Mouse (Mus musculus): ENCODE results near the gene Troap. TPM values are rescaled to one million over a fixed set of nuclear protein-coding genes. Genes with fewer than 3 reads are reported as not detected.

Troap gene
- polyA plus RNA-seq, 1 experiment from 2014 or later: 38.3 TPM

DNA sequence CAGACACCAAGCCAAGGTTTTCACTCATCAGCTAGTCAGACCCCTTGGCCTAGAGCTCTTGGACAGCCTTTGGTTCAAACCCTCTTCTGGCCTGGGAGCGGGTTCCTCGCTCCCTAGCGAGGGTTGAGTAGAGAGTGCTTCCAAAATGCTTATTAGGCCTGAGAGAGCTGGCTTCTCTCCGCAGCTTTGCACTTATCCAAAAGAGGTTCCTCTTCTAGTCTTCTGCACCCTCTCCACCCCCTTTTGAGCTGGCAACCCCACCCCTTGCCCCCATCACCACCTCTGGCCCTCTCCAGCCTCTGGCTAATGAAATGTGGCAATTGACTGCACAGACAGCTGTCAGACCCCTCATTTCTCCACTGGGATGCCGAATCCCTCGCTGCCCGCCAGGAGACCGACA lies 18.5 kb downstream of the Troap start, which contains the start of gene Dnajc22:
Gene Dnajc22 (plus strand): TSS at position 301 of the 400 bp plus-strand sequence.
- H3K27me3 ChIP-seq: peaks cover 94% of the 10 kb centered on the region
- peak within 1 kb of the TSS; percentile 45 for H3K4me3 ChIP-seq
- no peaks in the 10 kb centered on the region for H3K9me3 ChIP-seq
- ATAC-seq (ENCODE audit: low FRiP score, low read depth): no peak
- peak within 1 kb of the TSS; percentile 47 for H3K9ac ChIP-seq (replicated peaks)
- H3K27ac ChIP-seq (replicated peaks): peak within 1 kb of the TSS; percentile 77
- WGBS: 12% methylated on average over 8 of the region's 8 CpGs
- peaks cover 72% of the 10 kb centered on the region for H3K4me1 ChIP-seq
- H3K36me3 ChIP-seq: no peaks in the 10 kb centered on the region
- peak within 1 kb of the TSS; percentile 81 for H3K4me2 ChIP-seq (replicated peaks)

DNA sequence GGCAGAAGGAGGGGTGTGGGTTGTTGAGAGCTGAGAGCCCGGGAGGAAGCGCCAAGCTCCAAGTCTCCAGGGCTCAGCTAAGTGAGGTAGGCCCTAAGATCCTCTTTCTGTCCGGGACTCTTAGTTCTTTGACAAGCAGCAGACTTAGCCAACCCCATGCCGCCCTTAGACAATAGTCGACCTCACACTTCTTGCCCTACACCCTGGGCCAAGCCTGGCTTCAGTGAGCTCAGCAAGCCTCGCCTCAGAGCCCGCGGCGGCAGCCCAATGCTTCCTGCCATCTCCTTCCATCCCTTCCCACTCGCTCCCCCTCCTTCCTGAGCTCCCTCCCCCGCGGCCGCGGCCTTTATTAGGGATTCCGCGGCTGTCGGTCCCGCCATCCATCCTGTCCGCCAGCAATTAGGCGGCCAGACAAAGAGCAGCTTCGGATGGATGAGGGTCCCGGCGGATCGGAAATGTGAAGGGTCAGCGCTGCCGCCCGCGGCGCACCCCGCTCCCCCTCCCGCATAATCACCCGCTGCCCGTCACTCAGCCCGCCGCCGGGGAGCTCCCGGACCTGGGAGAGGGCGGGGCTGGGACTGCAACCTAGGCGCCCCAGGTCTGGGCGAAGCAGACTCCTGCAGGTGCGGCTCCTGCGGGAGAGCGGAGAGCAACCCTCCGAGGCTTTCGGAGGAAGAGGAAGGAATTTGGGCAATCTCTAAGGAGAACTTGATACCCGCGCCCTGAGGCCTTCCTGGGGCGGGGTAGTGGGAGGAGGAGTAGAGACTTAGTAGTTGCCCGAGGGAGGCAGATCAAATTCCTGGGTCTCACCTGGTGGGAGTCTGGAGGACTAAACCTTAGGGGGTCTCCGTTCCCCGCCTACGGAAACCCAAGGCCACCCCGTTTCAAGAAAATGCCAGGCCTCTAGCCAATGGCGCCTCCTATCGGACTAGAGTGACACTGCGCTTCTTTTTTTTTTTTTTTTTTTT lies 19.2 kb downstream of the Troap start:
- H3K4me2 ChIP-seq (replicated peaks): peak overlapping the region; percentile 81
- H3K9ac ChIP-seq (replicated peaks): peak overlapping the region; percentile 47
- H3K4me3 ChIP-seq: peak overlapping the region; percentile 45
- H3K4me1 ChIP-seq: peaks cover 72% of the 10 kb centered on the region
- no peaks in the 10 kb centered on the region for H3K36me3 ChIP-seq
- H3K27me3 ChIP-seq: peaks cover 94% of the 10 kb centered on the region
- WGBS: under 1% methylated on average over 56 of the region's 56 CpGs
- peak; percentile 61 for ATAC-seq (ENCODE audit: low FRiP score, low read depth)
- peak overlapping the region; percentile 77 for H3K27ac ChIP-seq (replicated peaks)
- no peaks in the 10 kb centered on the region for H3K9me3 ChIP-seq

DNA sequence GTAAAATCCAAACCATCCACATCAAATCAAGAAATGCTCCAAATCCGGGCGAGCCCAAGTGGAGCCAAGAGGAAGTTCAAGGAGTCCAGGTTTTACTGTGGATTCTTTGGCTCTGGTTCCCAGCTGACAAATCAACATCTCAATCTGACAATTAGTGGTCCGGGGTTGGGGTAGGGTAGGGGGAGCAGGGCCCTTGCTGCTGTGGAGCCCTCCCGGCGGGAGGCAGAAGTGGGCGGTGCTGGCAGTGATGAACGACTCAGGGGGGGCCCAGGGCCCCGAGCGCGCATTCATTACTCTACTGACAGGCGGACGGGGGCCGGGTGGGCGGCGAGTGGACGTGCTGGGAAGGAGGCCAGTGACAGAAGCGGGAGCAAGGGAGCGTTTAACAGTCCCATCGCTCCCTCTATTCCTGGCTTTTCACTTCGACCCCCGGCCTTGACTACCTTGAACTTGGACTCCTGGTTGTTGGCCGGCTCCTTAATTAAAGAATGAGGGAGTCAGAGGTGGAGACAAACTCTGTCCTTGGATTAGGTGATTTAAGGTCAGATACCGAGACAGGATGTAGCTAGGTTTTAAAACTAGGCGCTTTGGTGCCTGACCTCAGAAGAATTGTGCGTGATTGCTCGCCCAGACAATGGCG lies 20.4 kb downstream of the Troap start:
- Histone ChIP-seq H3K27ac (replicated peaks) (peak overlapping the region; percentile 36; the same call in 1 of the 2 replicates), H3K27me3 (peaks cover 94% of the 10 kb centered on the region), H3K9ac (replicated peaks) (no peak overlapping the region; the same call in 1 of the 2 replicates), H3K9me3 (no peaks in the 10 kb centered on the region), H3K4me3 (no peak overlapping the region), H3K4me1 (peaks cover 69% of the 10 kb centered on the region), H3K4me2 (replicated peaks) (peak overlapping the region; percentile 37), H3K36me3 (no peaks in the 10 kb centered on the region)
- no peak for ATAC-seq (ENCODE audit: low FRiP score, low read depth)
- WGBS: under 1% methylated on average over 27 of the region's 27 CpGs

DNA sequence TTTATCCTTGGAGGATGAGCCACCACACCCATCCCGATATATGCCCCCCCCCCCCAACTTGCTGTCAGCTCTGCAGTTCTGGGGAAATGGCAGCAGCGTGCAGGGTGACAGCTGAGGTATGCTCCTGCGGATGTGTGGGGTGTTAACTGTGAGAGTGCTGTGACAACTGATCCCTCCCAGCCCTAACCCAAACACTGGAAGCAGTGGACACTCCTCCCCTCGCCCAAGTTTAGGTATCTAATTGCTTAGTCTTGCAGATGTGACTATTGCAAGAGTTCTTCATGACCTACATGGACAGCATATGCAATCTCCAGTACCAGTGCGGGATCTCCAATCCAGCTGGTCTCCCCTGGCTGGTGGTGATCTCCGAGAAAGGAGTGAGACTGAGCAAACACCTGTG lies 21.0 kb downstream of the Troap start:
- Histone ChIP-seq H3K4me3 (no peak overlapping the region), H3K4me2 (replicated peaks) (peak overlapping the region; percentile 37; the same call in 1 of the 2 replicates), H3K9ac (replicated peaks) (no peak overlapping the region), H3K27ac (replicated peaks) (0 out of 2 replicates have a peak overlapping the region, but pooled peaks have one; percentile 36), H3K9me3 (no peaks in the 10 kb centered on the region), H3K27me3 (peaks cover 94% of the 10 kb centered on the region), H3K36me3 (no peaks in the 10 kb centered on the region), H3K4me1 (peaks cover 64% of the 10 kb centered on the region)
- 2% methylated on average over 6 of the region's 6 CpGs for WGBS
- no peak for ATAC-seq (ENCODE audit: low FRiP score, low read depth)

DNA sequence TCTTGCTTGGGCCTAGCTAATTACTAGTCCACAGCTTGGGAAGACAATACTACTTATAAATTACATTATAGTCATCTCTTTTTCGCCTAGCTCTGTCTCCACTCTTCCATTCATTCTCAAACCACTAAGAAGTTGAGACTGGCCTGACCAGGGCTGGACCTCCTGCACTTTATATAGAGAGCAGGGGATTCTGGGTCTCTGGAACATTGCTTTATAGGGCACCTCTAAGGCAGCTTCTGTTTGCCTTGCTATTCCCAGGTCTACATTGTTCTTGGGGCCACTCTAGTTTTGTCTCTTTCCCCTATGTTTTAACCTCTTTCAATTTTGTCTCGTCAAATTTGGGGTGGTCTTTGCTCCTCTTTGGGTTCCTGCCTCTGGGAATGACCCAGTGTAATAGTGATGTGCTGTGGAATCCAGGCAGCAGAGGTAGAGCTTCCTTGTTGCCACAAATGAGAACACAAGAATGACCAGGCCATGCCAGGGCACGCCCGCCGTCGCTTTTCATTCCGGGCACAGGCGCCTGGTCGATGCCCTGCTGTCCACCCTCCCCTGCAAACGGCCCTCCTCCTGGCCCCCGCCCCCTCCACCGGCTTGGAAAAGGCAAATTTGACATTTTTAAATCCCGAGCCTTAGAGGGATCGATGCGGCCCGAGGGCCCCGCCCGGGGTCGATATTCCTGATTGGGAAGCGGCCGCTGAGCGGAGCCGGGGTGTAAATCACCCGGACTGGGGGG lies 21.9 kb downstream of the Troap start:
- no peaks in the 10 kb centered on the region for H3K36me3 ChIP-seq
- H3K4me1 ChIP-seq: peaks cover 59% of the 10 kb centered on the region
- peak overlapping the region; percentile 66 for H3K27ac ChIP-seq (replicated peaks)
- peak overlapping the region; percentile 41 for H3K4me3 ChIP-seq
- peak overlapping the region; percentile 45 for H3K9ac ChIP-seq (replicated peaks)
- ATAC-seq (ENCODE audit: low FRiP score, low read depth): no peak
- peaks cover 92% of the 10 kb centered on the region for H3K27me3 ChIP-seq
- peak overlapping the region; percentile 66 for H3K4me2 ChIP-seq (replicated peaks)
- no peaks in the 10 kb centered on the region for H3K9me3 ChIP-seq
- 2% methylated on average over 24 of the region's 24 CpGs for WGBS

DNA sequence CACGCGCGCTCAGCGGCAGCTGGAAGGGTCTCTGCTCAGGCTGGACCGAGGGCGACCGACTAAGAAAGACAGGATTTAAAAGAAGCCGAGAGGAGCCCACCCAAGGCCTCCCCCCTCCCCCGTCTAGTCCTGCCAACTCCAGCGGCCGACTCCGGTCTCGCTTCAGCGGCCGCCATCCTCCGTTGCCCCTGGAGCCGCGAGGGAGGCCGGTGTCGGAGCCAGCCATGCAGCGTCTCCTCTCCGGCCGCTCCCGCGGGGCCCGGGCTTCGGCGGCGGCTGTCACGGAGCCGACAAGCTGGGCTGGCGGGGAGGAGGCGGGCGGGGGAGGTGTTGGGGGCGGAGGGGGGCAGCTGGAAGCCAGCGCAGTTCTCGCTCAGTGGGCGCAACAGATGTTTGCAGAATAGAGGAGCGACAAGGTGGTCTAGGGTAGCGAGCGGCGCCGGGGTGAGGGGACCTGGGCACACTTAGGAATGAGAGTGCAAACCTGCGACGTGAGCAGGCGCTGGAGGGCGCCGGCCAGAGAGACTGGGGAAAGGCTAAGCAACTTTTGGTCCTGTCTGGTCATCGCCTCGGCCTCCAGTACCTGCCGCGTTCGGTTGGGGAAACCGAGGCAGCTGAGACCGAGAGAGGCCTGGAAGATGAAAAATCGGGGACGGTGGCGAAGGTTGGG lies 22.6 kb downstream of the Troap start:
- peaks cover 59% of the 10 kb centered on the region for H3K4me1 ChIP-seq
- H3K4me2 ChIP-seq (replicated peaks): peak overlapping the region; percentile 66
- H3K27ac ChIP-seq (replicated peaks): peak overlapping the region; percentile 66
- H3K9ac ChIP-seq (replicated peaks): peak overlapping the region; percentile 45
- peak overlapping the region; percentile 41 for H3K4me3 ChIP-seq
- under 1% methylated on average over 54 of the region's 58 CpGs for WGBS
- peak; percentile 20; the same call in 1 of the 2 replicates for ATAC-seq (ENCODE audit: low FRiP score, low read depth)
- peaks cover 89% of the 10 kb centered on the region for H3K27me3 ChIP-seq
- H3K9me3 ChIP-seq: no peaks in the 10 kb centered on the region
- H3K36me3 ChIP-seq: no peaks in the 10 kb centered on the region

DNA sequence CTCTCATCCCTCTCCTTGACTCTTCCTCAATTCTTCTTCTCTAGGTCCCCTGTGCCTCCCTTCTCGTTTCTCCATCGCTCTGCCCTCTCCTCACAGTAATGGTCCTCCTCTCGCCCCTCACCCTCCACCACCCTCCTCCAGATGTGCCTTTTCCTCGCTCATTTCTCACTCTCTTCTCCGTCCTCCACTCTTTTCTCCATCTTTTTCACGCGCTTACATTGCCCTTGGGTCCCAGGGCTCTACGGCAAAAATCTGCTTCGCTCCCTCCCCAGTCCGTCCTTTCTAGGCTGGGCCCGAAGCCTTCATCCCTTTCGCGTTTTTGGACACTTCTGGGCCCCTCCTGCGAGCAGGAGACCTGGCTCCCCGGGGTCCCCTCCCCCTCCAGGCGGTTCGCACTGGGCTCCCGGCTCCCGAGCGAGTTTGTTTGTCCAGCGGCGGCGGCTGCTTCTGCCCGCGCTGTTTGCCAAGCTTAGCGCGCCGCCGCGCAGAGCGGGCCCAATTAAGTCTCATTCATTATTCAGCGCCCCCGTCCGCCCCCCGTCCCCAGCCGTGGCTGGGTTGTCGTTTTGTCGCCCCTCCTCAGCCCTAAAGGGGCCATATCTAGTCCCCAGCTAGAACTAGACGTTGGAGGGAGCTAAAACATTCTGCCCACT lies 23.6 kb downstream of the Troap start:
- ATAC-seq (ENCODE audit: low FRiP score, low read depth): no peak
- H3K4me1 ChIP-seq: peaks cover 56% of the 10 kb centered on the region
- no peaks in the 10 kb centered on the region for H3K36me3 ChIP-seq
- peak overlapping the region; percentile 41 for H3K4me3 ChIP-seq
- WGBS: under 1% methylated on average over 39 of the region's 39 CpGs
- H3K27ac ChIP-seq (replicated peaks): peak overlapping the region; percentile 66
- H3K9ac ChIP-seq (replicated peaks): peak overlapping the region; percentile 45; the same call in 1 of the 2 replicates
- H3K4me2 ChIP-seq (replicated peaks): peak overlapping the region; percentile 66
- peaks cover 79% of the 10 kb centered on the region for H3K27me3 ChIP-seq
- H3K9me3 ChIP-seq: no peaks in the 10 kb centered on the region

DNA sequence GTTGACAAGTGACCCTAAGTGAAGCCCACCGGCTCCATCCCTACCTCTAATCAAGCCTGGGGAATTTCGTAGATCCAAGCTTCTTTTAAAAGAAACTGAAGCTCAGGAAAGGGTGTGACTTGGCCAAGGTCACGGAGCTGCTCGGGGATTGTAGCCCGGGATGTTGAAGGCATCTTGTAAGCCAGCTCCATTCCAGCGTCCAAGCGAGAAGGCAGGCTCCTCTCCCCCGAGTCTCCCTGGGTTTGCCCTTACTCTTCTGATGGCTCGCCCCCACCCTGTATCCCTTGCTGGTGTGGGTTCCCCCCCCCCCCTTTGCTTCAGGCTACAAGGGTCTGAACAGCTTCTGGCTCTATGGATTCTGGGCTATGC lies 24.1 kb downstream of the Troap start:
- ATAC-seq (ENCODE audit: low FRiP score, low read depth): no peak
- Histone ChIP-seq H3K4me3 (peak overlapping the region; percentile 41), H3K9me3 (no peaks in the 10 kb centered on the region), H3K4me1 (peaks cover 51% of the 10 kb centered on the region), H3K36me3 (no peaks in the 10 kb centered on the region), H3K27me3 (peaks cover 75% of the 10 kb centered on the region), H3K9ac (replicated peaks) (0 out of 2 replicates have a peak overlapping the region, but pooled peaks have one; percentile 45), H3K27ac (replicated peaks) (peak overlapping the region; percentile 66), H3K4me2 (replicated peaks) (peak overlapping the region; percentile 66)
- under 1% methylated on average over 9 of the region's 9 CpGs for WGBS

DNA sequence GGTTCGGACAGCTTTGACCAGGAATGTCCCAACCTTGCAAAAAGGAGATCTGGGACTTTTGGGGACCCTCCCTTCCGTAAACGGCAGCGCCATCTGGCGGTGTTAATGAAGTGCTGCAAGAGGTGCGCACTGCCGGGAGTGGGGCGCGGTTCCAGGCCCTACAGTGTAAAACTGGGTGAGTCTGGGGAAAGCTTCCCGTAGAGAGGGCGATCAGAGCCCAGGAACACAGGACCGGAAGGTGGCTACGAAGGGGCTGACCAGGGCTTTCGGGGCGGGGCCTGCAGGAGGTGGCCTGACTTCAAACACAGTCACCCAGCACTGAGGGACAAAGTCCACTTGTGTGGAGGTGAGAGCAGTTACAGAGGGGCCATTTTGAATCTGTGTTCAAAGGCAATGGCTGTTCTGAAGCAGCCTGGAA lies 24.8 kb downstream of the Troap start:
- H3K27me3 ChIP-seq: peaks cover 71% of the 10 kb centered on the region
- H3K4me3 ChIP-seq: no peak overlapping the region
- no peak overlapping the region for H3K9ac ChIP-seq (replicated peaks)
- no peaks in the 10 kb centered on the region for H3K36me3 ChIP-seq
- WGBS: under 1% methylated on average over 15 of the region's 15 CpGs
- peaks cover 46% of the 10 kb centered on the region for H3K4me1 ChIP-seq
- no peak overlapping the region for H3K27ac ChIP-seq (replicated peaks)
- H3K9me3 ChIP-seq: no peaks in the 10 kb centered on the region
- peak; percentile 38 for ATAC-seq (ENCODE audit: low FRiP score, low read depth)
- H3K4me2 ChIP-seq (replicated peaks): peak overlapping the region; percentile 66

DNA sequence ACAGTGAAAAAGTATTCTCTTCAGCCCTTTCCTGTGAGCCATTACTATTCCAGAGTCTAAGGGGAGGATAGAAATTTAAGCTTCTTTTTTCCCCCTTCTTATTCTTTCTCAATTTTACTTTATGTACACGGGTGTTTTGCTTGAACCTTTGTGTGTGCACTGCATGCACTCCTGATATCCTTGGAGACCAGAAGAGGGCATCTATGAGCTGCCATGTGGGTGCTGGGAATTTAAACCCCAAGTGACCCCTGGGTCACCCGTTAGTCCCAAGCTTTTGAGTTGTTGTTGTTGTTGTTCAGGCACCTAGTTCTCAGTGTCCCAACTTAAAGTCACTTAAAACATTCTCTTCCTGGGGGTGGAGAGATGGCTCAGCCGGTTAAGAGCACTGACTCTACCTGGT lies 25.6 kb downstream of the Troap start:
- H3K4me1 ChIP-seq: peaks cover 39% of the 10 kb centered on the region
- no peak for ATAC-seq (ENCODE audit: low FRiP score, low read depth)
- peaks cover 64% of the 10 kb centered on the region for H3K27me3 ChIP-seq
- 48% methylated on average over 3 of the region's 3 CpGs for WGBS
- H3K9ac ChIP-seq (replicated peaks): no peak overlapping the region
- H3K27ac ChIP-seq (replicated peaks): no peak overlapping the region
- H3K4me3 ChIP-seq: no peak overlapping the region
- H3K9me3 ChIP-seq: no peaks in the 10 kb centered on the region
- no peaks in the 10 kb centered on the region for H3K36me3 ChIP-seq
- no peak overlapping the region for H3K4me2 ChIP-seq (replicated peaks)

DNA sequence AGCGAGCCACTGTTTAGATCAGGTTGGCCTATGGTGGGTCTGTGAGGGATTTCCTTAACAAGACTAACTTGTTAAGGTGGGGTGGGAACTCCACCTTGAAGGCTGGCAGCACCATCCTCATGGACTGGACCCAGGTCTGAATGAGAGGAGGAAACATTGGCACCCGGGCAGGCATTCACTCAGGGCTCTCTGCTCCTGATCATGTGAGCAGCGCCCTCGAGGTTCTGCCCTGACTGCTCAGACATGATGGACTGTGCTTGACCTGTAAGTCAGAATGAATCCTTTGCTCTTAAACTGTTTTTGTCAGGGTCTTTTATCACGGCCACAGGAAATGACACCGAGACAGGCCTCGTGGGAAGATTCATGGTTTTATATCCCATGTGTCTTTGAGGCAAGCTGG lies 30.9 kb downstream of the Troap start:
- no peak overlapping the region for H3K27ac ChIP-seq (replicated peaks)
- H3K36me3 ChIP-seq: no peaks in the 10 kb centered on the region
- H3K9me3 ChIP-seq: no peaks in the 10 kb centered on the region
- H3K4me2 ChIP-seq (replicated peaks): no peak overlapping the region
- peaks cover 12% of the 10 kb centered on the region; the same call in 1 of the 2 replicates for H3K27me3 ChIP-seq
- 85% methylated on average over 7 of the region's 7 CpGs for WGBS
- no peak overlapping the region for H3K4me3 ChIP-seq
- H3K9ac ChIP-seq (replicated peaks): no peak overlapping the region
- H3K4me1 ChIP-seq: no peaks in the 10 kb centered on the region
- ATAC-seq (ENCODE audit: low FRiP score, low read depth): no peak

All from midbrain, embryonic 12.5 days (tissue).